Mouse (Mus musculus) cortical plate, adult 2 months (tissue): ENCODE measurements around the gene Snx29.

Experiments
- CTCF ChIP-seq: fragments of 200-500 bp; IDR thresholded peaks from 2 replicates; pipeline ENCODE4 v1.5.1; 2011; ENCODE audit warnings: mild to moderate bottlenecking, control low read depth, low read length; ENCODE audit not compliant: insufficient read depth; ENCODE audit errors: extremely low read depth
- POLR2A ChIP-seq: fragments of 200-500 bp; IDR thresholded peaks from 2 replicates; pipeline ENCODE4 v1.6.1; 2011; ENCODE audit warnings: mild to moderate bottlenecking, low read length, control low read depth; ENCODE audit not compliant: insufficient read depth; ENCODE audit errors: extremely low read depth

DNA sequence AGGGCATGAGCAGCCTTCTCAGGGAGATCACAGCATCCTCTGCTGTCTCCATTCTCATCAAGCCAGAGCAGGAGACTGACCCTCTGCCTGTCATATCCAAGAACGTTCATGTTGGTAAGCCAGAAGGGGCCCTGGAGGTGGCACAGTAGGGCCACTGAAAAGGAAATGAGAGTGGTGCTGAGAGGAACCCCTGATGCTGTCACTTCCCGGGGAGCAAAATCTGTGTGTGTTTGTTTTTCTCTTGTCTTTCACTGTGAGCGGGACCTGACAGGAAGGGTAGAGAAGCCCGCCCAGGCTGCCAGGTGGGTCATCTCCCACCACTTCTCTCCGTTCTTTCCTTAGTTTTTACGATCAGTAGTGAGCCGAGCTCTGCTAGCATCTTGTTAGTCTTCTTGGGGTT is 78.2 kb downstream of the Snx29 start:
- TF ChIP-seq CTCF = no peak
- TF ChIP-seq POLR2A = no peak
